Mouse (Mus musculus) adrenal gland, postnatal 4 days (tissue): ENCODE data around the gene Pilra. TPM values are rescaled to one million over a fixed set of nuclear protein-coding genes. Genes with fewer than 3 reads are reported as not detected.
A peak's percentile ranks its signal among the peaks of the same experiment; 100 is the strongest.

Experiments
- DNase-seq, 2 experiments: peaks; one replicate each; pipeline ENCODE4 v3.0.0; 2021 to 2022; ENCODE audit warnings: low spot score in 2 of 2, mixed read lengths in 2 of 2
- total RNA-seq, 2 experiments: library from RNA; stranded (reverse); gene quantifications; 2 replicates each; pipeline ENCODE4 v1.2.3; 2021

Gene Pilra
- total RNA-seq, 2 experiments from 2014 or later, result 3.1 to 5.5 TPM

DNA sequence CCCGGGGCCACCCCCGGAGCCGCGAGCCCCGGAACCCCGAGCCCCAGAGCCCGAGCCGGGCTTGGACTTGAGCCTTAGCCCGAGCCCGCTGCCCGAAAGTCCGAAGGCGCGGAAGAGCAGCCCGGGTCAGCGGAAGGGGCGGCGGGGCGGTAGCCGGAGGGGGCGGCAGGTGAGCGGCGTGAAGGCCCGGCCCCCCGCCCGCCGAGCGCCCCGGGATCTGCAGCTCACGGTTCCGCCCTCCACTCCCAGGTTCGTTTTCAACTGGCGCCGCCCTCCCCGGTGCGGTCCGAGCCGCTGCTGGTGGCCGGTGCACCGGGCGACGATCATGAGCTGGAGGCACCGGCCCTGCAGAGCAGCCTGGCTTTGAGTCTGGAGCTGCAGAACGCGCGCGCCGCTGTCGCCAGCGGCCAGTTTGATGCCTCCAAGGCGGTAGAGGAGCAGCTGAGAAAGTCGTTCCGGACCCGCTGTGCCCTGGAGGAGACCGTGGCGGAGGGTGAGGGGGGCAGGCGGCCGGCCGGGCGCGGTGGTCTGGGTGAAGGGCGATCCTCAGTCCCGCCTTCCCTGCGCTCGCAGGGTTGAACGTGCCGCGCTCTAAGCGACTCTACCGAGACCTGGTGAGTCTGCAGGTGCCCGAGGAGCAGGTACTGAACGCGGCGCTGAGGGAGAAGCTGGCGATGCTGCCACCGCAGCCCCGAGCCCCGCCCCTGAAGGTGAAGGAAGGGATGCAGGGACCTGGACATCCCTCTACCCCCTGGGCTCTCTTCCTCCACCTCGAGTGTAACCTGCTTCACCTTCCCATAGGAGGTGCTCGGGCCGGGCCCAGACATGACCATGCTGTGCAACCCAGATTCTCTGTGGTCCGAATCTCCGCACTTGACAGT, 56.8 kb downstream of the Pilra start:
- no peak for DNase-seq

DNA sequence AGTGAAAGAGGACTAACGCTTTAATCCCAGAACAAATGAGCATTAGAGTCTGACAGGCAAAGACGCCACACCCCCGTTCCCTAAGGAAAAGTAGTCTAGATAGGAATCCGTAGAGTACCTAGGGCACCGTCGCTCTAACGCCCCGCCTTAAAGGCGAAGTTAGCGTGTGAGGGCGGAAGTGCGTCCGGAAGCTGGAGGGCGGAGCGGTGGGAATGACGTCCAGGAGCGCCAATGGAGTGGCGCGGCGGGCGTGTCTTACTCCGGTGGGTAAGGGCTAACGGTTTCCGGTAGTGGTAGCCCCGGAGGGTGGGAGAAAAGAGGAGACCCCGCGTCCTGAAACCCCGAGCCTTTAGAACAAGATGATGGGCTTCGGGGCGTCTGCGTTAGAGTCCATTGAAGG, 57.4 kb downstream of the Pilra start, which contains the start of gene Ppp1r35:
Gene Ppp1r35 (plus strand): TSS at position 215 of the 400 bp plus-strand sequence.
- DNase-seq, result peak; percentile 87 to 88

DNA sequence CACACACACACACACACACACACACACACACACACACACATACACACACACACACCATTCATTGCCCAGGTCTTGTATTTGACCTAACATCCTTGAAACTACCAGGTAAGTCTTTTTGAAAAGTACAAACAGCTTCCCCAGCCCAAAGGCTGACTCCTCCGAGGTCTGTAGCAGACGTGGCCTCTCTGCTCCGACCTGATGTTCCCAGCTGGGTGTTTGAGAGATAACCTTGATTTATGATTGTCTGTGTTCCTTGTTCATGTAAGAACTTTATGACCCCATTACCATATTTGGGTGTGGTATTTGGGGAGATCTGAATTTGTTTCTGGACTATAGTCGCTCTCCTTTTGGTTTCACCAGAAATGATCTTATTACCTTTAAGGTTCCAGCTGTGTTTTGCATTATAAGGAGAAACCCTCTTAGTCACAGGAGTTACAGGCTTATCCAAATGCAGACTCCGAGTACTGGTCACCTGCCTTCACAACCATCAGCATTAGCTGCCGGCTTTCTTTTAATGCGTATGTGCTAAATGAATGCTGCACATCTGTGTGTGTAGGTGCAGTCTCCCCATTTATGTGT, 58.7 kb downstream of the Pilra start:
- no peak for DNase-seq

DNA sequence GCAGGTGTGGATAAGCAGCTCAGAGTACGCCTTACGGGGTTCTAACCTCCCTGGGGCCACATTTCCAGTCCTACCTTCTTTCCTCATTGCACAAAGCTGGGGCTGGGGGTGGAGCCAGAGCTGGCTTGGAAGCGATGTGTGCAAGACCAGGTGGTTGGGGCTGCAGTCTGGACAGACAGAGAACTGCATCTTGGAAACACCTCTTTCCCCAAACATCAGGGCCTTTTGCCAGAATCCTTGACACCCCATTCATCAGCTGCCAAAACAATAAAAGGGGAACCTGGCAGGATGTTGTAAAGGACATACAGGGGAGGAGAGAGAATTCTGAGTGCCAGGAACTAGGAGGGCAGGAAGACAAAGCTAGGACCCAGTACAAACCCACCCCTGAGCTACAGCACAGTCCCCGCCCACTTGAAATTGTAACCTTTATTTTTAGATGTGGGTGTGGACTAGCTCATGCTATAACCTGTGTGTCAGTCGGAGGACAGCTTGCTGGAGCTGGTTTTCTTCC, 59.6 kb downstream of the Pilra start:
- no peak for DNase-seq

DNA sequence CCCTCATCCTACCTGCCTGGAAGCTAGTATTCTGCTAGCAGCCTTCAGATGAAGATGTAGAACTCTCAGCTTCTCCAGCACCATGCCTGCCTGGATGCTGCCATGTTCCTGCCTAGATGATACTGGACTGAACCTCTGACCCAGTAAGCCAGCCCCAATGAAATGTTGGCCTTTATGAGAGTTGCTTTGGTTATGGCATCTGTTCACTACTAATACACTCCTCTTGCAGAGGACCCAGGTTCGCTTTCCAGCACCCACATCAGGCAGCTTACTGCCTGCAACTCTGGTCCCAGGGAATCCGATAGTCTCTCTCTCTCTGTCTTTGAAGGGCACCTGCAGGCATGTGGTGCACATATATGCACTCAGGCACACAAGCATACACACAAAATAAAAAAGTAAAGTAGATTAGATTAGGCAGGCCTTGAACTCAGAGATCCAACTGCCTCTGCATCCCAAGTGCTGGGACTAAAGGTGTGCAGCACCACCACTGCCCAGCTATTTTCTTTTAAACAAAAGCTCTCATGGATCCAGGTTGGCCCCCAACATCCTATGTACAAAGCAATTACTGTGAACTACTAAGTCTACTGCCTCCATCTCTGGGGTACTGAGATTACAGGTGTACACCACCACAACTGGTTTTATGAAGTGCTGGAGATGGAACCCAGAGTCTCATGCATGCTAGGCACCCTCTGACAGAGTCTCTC, 60.3 kb downstream of the Pilra start:
- no peak for DNase-seq

DNA sequence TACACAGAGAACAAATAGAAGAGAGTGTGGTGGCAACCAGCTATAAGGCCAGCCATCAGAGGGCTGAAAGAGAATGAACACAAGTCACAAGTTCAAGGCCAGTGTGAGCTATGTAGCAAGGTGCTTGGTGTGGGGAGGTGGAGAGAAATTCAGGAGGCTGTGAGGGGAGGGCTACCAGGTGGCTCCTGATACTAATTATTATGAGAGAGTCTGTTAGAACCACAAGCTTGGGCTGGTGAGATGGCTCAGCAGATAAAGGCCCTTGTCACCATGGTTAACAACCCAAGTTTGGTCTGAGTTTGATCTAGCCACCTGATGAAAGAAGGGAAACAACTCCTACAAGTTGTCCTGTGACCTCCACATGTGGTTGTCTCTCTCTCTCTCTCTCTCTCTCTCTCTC, 63.3 kb downstream of the Pilra start:
- DNase-seq, result no peak

Other genes starting within 250 kb of the Pilra start
- gene Mospd3, start 235.2 kb downstream of the Pilra start, total RNA-seq, result 10 to 100 TPM; 52.4 to 54.0 TPM
- 100 to 1,000 TPM; 549 to 594 TPM for gene Pcolce, start 222.5 kb downstream of the Pilra start, total RNA-seq
- gene Fbxo24, start 207.3 kb downstream of the Pilra start, total RNA-seq, result 1 to 10 TPM; 1.2 to 3.3 TPM
- gene Lrch4, start 207.2 kb downstream of the Pilra start, total RNA-seq, result 10 to 100 TPM; 27.9 to 34.5 TPM
- 10 to 100 TPM; 16.3 to 16.4 TPM for gene Gm20605, start 207.1 kb downstream of the Pilra start, total RNA-seq
- gene Sap25, start 194.9 kb downstream of the Pilra start, total RNA-seq, result 1 to 10 TPM; 8.3 to 8.9 TPM
- under 1 TPM; 0.56 to 0.79 TPM for gene Irs3, start 190.6 kb downstream of the Pilra start, total RNA-seq
- 10 to 100 TPM; 28.5 to 31.9 TPM for gene Agfg2, start 151.6 kb downstream of the Pilra start, total RNA-seq
- gene Nyap1, start 94.7 kb downstream of the Pilra start, total RNA-seq, result 10 to 100 TPM; 10.9 to 11.6 TPM
- 100 to 1,000 TPM; 138 to 140 TPM for gene Tsc22d4, start 90.6 kb downstream of the Pilra start, total RNA-seq
- 10 to 100 TPM; 29.9 to 40.3 TPM for gene Ppp1r35, start 57.4 kb downstream of the Pilra start, total RNA-seq
- 10 to 100 TPM; 58.4 to 67.5 TPM for gene Mepce, start 48.6 kb downstream of the Pilra start, total RNA-seq
- gene Zcwpw1, start 48.5 kb downstream of the Pilra start, total RNA-seq, result 1 to 10 TPM; 8.9 to 9.3 TPM
- gene Pilrb1, start 21.8 kb upstream of the Pilra start, total RNA-seq, result 1 to 10 TPM; 2.9 to 3.6 TPM
- gene Pilrb2, start 35.5 kb upstream of the Pilra start, total RNA-seq, result 1 to 10 TPM; 2.8 to 3.4 TPM
- 1 to 10 TPM in 1 of 2 experiments, under 1 TPM in 1; 0.17 to 3.0 TPM for gene Cyp3a13, start 85.3 kb upstream of the Pilra start, total RNA-seq
- 1 to 10 TPM; 2.3 to 2.4 TPM for gene Gjc3, start 126.8 kb upstream of the Pilra start, total RNA-seq
- gene Azgp1, start 145.2 kb upstream of the Pilra start, total RNA-seq, result 10 to 100 TPM in 1 of 2 experiments, 1 to 10 TPM in 1; 1.1 to 55.2 TPM
- not detected for gene Smok3a, start 185.0 kb upstream of the Pilra start, total RNA-seq
- gene Smok3b, start 185.1 kb upstream of the Pilra start, total RNA-seq, result not detected
- gene Smok3c, start 216.9 kb upstream of the Pilra start, total RNA-seq, result not detected
- 10 to 100 TPM; 49.4 to 53.5 TPM for gene Zkscan1, start 248.8 kb upstream of the Pilra start, total RNA-seq